Mouse (Mus musculus) liver, embryonic 13.5 days (tissue): Measurements from ENCODE around the gene Pla2g15. TPM values are rescaled to one million over a fixed set of nuclear protein-coding genes. Genes with fewer than 3 reads are reported as not detected.

ENCODE experiments used
- ATAC-seq: fragments of 200-750 bp; cut with Nextera tagmentation; 2 replicates; pipeline ENCODE4 v1.8.0; 2017; ENCODE audit warnings: low read depth, mild to moderate bottlenecking, moderate number of reproducible peaks, moderate library complexity
- DNase-seq: peaks from one replicate; pipeline ENCODE4 v3.0.0; 2022
- H3K27ac ChIP-seq: fragments of 300-500 bp; sonication (generic); 2 replicates; pipeline ENCODE4 v1.5.1; 2015; ENCODE audit warnings: moderate library complexity, mild to moderate bottlenecking, inconsistent platforms
- H3K27me3 ChIP-seq: fragments of 300-500 bp; sonication (generic); 2 replicates; pipeline ENCODE4 v1.6.1; 2015; ENCODE audit warnings: mild to moderate bottlenecking, inconsistent platforms
- H3K36me3 ChIP-seq: fragments of 300-500 bp; sonication (generic); 2 replicates; pipeline ENCODE4 v1.6.1; 2015; ENCODE audit warnings: mild to moderate bottlenecking, inconsistent platforms
- H3K4me1 ChIP-seq: fragments of 300-500 bp; sonication (generic); replicated peaks from 2 replicates; pipeline ENCODE4 v1.6.1; 2015; ENCODE audit warnings: inconsistent platforms
- H3K4me2 ChIP-seq: fragments of 300-500 bp; sonication (generic); 2 replicates; pipeline ENCODE4 v1.6.1; 2015; ENCODE audit warnings: inconsistent platforms, mild to moderate bottlenecking, moderate library complexity
- H3K4me3 ChIP-seq: fragments of 300-500 bp; sonication (generic); replicated peaks from 2 replicates; pipeline ENCODE4 v1.5.1; 2015; ENCODE audit warnings: mild to moderate bottlenecking, inconsistent platforms
- H3K9ac ChIP-seq: fragments of 300-500 bp; sonication (generic); 2 replicates; pipeline ENCODE4 v1.6.1; 2015; ENCODE audit warnings: mild to moderate bottlenecking, inconsistent platforms
- H3K9me3 ChIP-seq: fragments of 300-500 bp; sonication (generic); replicated peaks from 2 replicates; pipeline ENCODE4 v1.6.1; 2016; ENCODE audit warnings: inconsistent platforms
- WGBS: fragments of 180-500 bp; shearing (Covaris S2); methylation state at CpG from one replicate; pipeline ENCODE4 v1.1.7; 2015; ENCODE audit not compliant: insufficient replicate concordance; 5-methylcytosine and 5-hydroxymethylcytosine counted together
- polyA plus RNA-seq: library from polyadenylated mRNA; unstranded; fragments of >200 nt; fragmentation: Nextera tagmentation; extraction: Ambion mirVana; gene quantifications from 2 replicates; pipeline ENCODE4 v1.2.1, GENCODE M21; 2015

Gene Pla2g15
- polyA plus RNA-seq = 6.9 and 8.3 TPM in 2 replicates

- peak within 1 kb of the TSS; percentile 74 for H3K4me3 ChIP-seq
- peak within 1 kb of the TSS; percentile 87 for H3K4me2 ChIP-seq
- H3K27ac ChIP-seq = peak within 1 kb of the TSS; percentile 62
- H3K36me3 ChIP-seq = peaks cover 7% of the 10 kb centered on the region
- H3K9me3 ChIP-seq = no peaks in the 10 kb centered on the region
- 0 out of 2 replicates have a peak, but pooled peaks cover 3% of the 10 kb centered on the region for H3K27me3 ChIP-seq
- under 1% methylated on average over 38 of the region's 38 CpGs for WGBS
- peak within 1 kb of the TSS; percentile 75 for H3K9ac ChIP-seq
- peak; percentile 93 for DNase-seq
- peaks cover 43% of the 10 kb centered on the region for H3K4me1 ChIP-seq
- ATAC-seq = peak; percentile 96
Measured at GRCm38 (mm10) chr8:106149801-106150652, at the start of gene Pla2g15. Pla2g15 (plus strand) TSS chr8:106150399.

GRCm38 (mm10) chr8:106102321-106102720, 47.9 kb upstream of the Pla2g15 start:
- H3K4me3 ChIP-seq = no peak overlapping the region
- DNase-seq (no peak), ATAC-seq (no peak)
- 82% methylated on average over 4 of the region's 4 CpGs for WGBS
- no peaks in the 10 kb centered on the region for H3K4me1 ChIP-seq
- no peaks in the 10 kb centered on the region for H3K9me3 ChIP-seq
- no peaks in the 10 kb centered on the region for H3K27me3 ChIP-seq
- H3K9ac ChIP-seq = no peak overlapping the region
- no peak overlapping the region for H3K4me2 ChIP-seq
- H3K36me3 ChIP-seq = peaks cover 44% of the 10 kb centered on the region
- H3K27ac ChIP-seq = no peak overlapping the region

GRCm38 (mm10) chr8:106103888-106104287, 46.3 kb upstream of the Pla2g15 start:
- Histone ChIP-seq H3K27me3 (no peaks in the 10 kb centered on the region), H3K4me2 (no peak overlapping the region), H3K4me1 (no peaks in the 10 kb centered on the region), H3K27ac (no peak overlapping the region), H3K4me3 (no peak overlapping the region), H3K9ac (no peak overlapping the region), H3K36me3 (peaks cover 57% of the 10 kb centered on the region), H3K9me3 (no peaks in the 10 kb centered on the region)
- no peak for ATAC-seq
- no peak for DNase-seq
- WGBS = 57% methylated on average over 2 of the region's 2 CpGs

- Histone ChIP-seq H3K27me3 (no peaks in the 10 kb centered on the region), H3K4me1 (no peaks in the 10 kb centered on the region), H3K4me3 (no peak overlapping the region), H3K4me2 (no peak overlapping the region), H3K27ac (no peak overlapping the region), H3K9ac (no peak overlapping the region), H3K36me3 (peaks cover 65% of the 10 kb centered on the region), H3K9me3 (no peaks in the 10 kb centered on the region)
- 58% methylated on average over 1 of the region's 1 CpGs for WGBS
- DNase-seq (no peak), ATAC-seq (no peak)
Measured at GRCm38 (mm10) chr8:106106193-106106592, 44.0 kb upstream of the Pla2g15 start.

- DNase-seq = no peak
- no peak overlapping the region for H3K9ac ChIP-seq
- ATAC-seq = no peak
- H3K4me3 ChIP-seq = no peak overlapping the region
- no peaks in the 10 kb centered on the region for H3K27me3 ChIP-seq
- H3K36me3 ChIP-seq = peaks cover 70% of the 10 kb centered on the region
- H3K4me1 ChIP-seq = no peaks in the 10 kb centered on the region
- no peak overlapping the region for H3K27ac ChIP-seq
- WGBS = 93% methylated on average over 4 of the region's 4 CpGs
- H3K9me3 ChIP-seq = no peaks in the 10 kb centered on the region
- H3K4me2 ChIP-seq = no peak overlapping the region
Measured at GRCm38 (mm10) chr8:106108080-106108479, 42.1 kb upstream of the Pla2g15 start.

GRCm38 (mm10) chr8:106108729-106109128, 41.5 kb upstream of the Pla2g15 start:
- Histone ChIP-seq H3K9me3 (no peaks in the 10 kb centered on the region), H3K4me3 (no peak overlapping the region), H3K4me1 (no peaks in the 10 kb centered on the region), H3K27ac (no peak overlapping the region), H3K4me2 (no peak overlapping the region), H3K9ac (no peak overlapping the region), H3K27me3 (no peaks in the 10 kb centered on the region), H3K36me3 (peaks cover 67% of the 10 kb centered on the region)
- WGBS = 88% methylated on average over 3 of the region's 3 CpGs
- ATAC-seq (no peak), DNase-seq (no peak)

DNA sequence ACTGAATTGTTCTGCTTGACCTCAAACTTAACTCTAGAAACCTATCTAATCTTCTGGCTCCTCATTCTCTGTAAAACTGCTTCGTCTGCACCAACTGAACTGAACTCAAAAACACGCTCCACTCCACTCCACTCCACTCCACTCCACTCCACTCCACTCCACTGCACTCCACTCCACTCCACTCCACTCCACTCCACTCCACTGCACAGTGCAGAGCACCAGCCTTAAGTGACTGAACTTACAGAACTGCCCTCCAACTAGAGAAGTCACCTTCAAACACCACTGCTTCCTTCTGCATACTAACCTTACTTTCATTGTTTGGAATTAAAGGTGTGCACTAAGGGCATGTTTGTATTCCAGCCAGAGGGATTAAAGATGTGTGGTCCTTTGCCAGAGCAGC, 38.2 kb upstream of the Pla2g15 start:
- H3K4me3 ChIP-seq = no peak overlapping the region
- H3K36me3 ChIP-seq = peaks cover 58% of the 10 kb centered on the region
- ATAC-seq = no peak
- no peak for DNase-seq
- 72% methylated on average over 2 of the region's 2 CpGs for WGBS
- H3K9ac ChIP-seq = no peak overlapping the region
- H3K4me2 ChIP-seq = no peak overlapping the region
- H3K4me1 ChIP-seq = no peaks in the 10 kb centered on the region
- H3K27me3 ChIP-seq = no peaks in the 10 kb centered on the region
- no peak overlapping the region for H3K27ac ChIP-seq
- no peaks in the 10 kb centered on the region for H3K9me3 ChIP-seq

DNA sequence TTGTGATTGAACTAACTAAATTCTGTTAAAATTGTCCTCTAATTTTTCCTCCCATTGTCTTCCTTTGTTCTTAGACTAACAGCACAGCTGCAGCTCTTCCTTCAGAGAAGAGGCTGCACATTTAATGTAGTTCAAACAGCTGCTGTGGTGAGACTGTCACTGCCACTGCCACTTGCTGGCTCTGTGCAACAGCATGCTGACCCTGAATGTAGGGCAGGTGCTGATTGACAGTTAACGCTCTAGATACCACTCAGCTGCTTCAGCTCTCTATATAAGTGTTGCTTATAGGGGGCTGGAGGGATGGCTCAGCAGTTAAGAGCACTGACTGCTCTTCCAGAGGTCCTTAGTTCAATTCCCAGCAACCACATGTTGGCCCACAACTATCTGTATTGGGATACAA, 37.7 kb upstream of the Pla2g15 start:
- H3K36me3 ChIP-seq = peaks cover 62% of the 10 kb centered on the region
- WGBS = 87% methylated on average over 1 of the region's 1 CpGs

GRCm38 (mm10) chr8:106115897-106116296, 34.3 kb upstream of the Pla2g15 start:
- no peaks in the 10 kb centered on the region for H3K4me1 ChIP-seq
- 83% methylated on average over 3 of the region's 3 CpGs for whole genome bisulfite sequencing
- ATAC-seq = no peak
- H3K36me3 ChIP-seq = peaks cover 47% of the 10 kb centered on the region
- H3K27me3 ChIP-seq = no peaks in the 10 kb centered on the region
- H3K4me3 ChIP-seq = no peak overlapping the region
- no peak overlapping the region for H3K4me2 ChIP-seq
- peak; percentile 39 for DNase-seq
- no peaks in the 10 kb centered on the region for H3K9me3 ChIP-seq
- no peak overlapping the region for H3K27ac ChIP-seq
- H3K9ac ChIP-seq = no peak overlapping the region

More for the DNA sequence above, 37.7 kb upstream of the Pla2g15 start:
- H3K4me1 ChIP-seq = no peaks in the 10 kb centered on the region
- H3K4me3 ChIP-seq = no peak overlapping the region
- no peak for ATAC-seq
- H3K27ac ChIP-seq = no peak overlapping the region
- DNase-seq = no peak
- no peak overlapping the region for H3K9ac ChIP-seq
- no peaks in the 10 kb centered on the region for H3K9me3 ChIP-seq
- no peak overlapping the region for H3K4me2 ChIP-seq
- no peaks in the 10 kb centered on the region for H3K27me3 ChIP-seq

GRCm38 (mm10) chr8:106123443-106123842, 26.8 kb upstream of the Pla2g15 start:
- ATAC-seq = no peak
- WGBS = 75% methylated on average over 3 of the region's 3 CpGs
- no peak overlapping the region for H3K4me2 ChIP-seq

GRCm38 (mm10) chr8:106126055-106126454, 24.1 kb upstream of the Pla2g15 start:
- H3K27ac ChIP-seq = no peak overlapping the region
- ATAC-seq (no peak), DNase-seq (no peak)
- peaks cover 11% of the 10 kb centered on the region; the same call in 1 of the 2 replicates for H3K4me1 ChIP-seq
- no peaks in the 10 kb centered on the region for H3K27me3 ChIP-seq
- no peak overlapping the region for H3K4me3 ChIP-seq
- H3K36me3 ChIP-seq = peaks cover 51% of the 10 kb centered on the region
- H3K4me2 ChIP-seq = no peak overlapping the region
- H3K9me3 ChIP-seq = no peaks in the 10 kb centered on the region
- 55% methylated on average over 1 of the region's 1 CpGs for WGBS
- no peak overlapping the region for H3K9ac ChIP-seq

More at GRCm38 (mm10) chr8:106123443-106123842, 26.8 kb upstream of the Pla2g15 start:
- H3K4me1 ChIP-seq = 0 out of 2 replicates have a peak, but pooled peaks cover 5% of the 10 kb centered on the region
- H3K9me3 ChIP-seq = no peaks in the 10 kb centered on the region
- H3K27me3 ChIP-seq = no peaks in the 10 kb centered on the region
- no peak overlapping the region for H3K9ac ChIP-seq
- no peak overlapping the region for H3K4me3 ChIP-seq
- no peak overlapping the region for H3K27ac ChIP-seq
- H3K36me3 ChIP-seq = peaks cover 41% of the 10 kb centered on the region
- no peak for DNase-seq

DNA sequence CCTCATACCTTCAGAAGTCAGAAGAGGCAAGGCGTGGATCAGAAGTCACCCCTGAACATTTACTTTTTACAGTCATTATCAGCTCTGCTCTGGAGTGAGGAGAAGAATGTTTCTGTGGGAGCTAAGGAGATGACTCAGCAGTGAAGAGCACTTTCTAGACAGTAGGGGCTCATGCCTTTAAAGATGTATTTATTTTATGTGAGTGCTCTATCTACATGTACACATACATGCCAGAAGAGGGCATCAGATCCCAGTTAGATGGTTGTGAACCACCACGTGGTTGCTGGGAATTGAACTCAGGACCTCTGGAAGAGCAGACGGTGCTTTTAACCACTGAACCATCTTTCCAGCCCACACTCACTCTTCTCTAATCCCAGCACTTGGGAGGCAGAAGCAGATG, 23.1 kb upstream of the Pla2g15 start:
- no peaks in the 10 kb centered on the region for H3K9me3 ChIP-seq
- ATAC-seq = peak; percentile 26; the same call in 1 of the 2 replicates

More for the DNA sequence above, 23.1 kb upstream of the Pla2g15 start:
- H3K36me3 ChIP-seq = peaks cover 56% of the 10 kb centered on the region
- no peak overlapping the region for H3K4me3 ChIP-seq
- no peak for DNase-seq
- 60% methylated on average over 3 of the region's 3 CpGs for WGBS
- H3K4me2 ChIP-seq = no peak overlapping the region
- H3K27ac ChIP-seq = no peak overlapping the region
- H3K9ac ChIP-seq = no peak overlapping the region
- H3K27me3 ChIP-seq = no peaks in the 10 kb centered on the region
- H3K4me1 ChIP-seq = peaks cover 21% of the 10 kb centered on the region
